Mouse (Mus musculus): ENCODE results near the gene Zbtb22. TPM values are rescaled to one million over a fixed set of nuclear protein-coding genes. Genes with fewer than 3 reads are reported as not detected.
"Not testable (repeated sequence)": the region's sequence is repeated elsewhere in the genome, so short reads cannot be mapped to it uniquely, and the experiment has no call there.

Zbtb22 gene
- polyA plus RNA-seq, 1 experiment = 26.3 TPM

- no peak overlapping the region for H3K27ac ChIP-seq (ENCODE audit: control insufficient read depth, insufficient read depth, low read depth, low read length, poor library complexity)
- WGBS = 61% methylated on average over 2 of the region's 2 CpGs
These were observed 24.3 kb upstream of the Zbtb22 start for GRCm38 (mm10) chr17:33891357-33891756.

GRCm38 (mm10) chr17:33891892-33892291 is 23.8 kb upstream of the Zbtb22 start:
- H3K4me1 ChIP-seq (ENCODE audit: control insufficient read depth, insufficient read depth, low read length); H3K27ac ChIP-seq (ENCODE audit: control insufficient read depth, insufficient read depth, low read depth, low read length, poor library complexity); H3K4me3 ChIP-seq (replicated peaks; ENCODE audit: control insufficient read depth, low read depth, low read length): not testable (repeated sequence)
- WGBS = 54% methylated on average over 6 of the region's 6 CpGs

More at GRCm38 (mm10) chr17:33891357-33891756, 24.3 kb upstream of the Zbtb22 start:
- Histone ChIP-seq H3K4me3 (replicated peaks; ENCODE audit: control insufficient read depth, low read depth, low read length) (no peak overlapping the region), H3K4me1 (ENCODE audit: control insufficient read depth, insufficient read depth, low read length) (no peaks in the 10 kb centered on the region; the same call in 1 of the 2 replicates)
- TF ChIP-seq POLR2A (IDR thresholded peaks at IDR 0.05; ENCODE audit: borderline replicate concordance, control insufficient read depth, low read depth, low read length) (no peak), CTCF (IDR thresholded peaks at IDR 0.05; ENCODE audit: control insufficient read depth, insufficient read depth, low read length) (no peak)

GRCm38 (mm10) chr17:33892429-33892828 is 23.3 kb upstream of the Zbtb22 start:
- TF ChIP-seq POLR2A (IDR thresholded peaks at IDR 0.05; ENCODE audit: borderline replicate concordance, control insufficient read depth, low read depth, low read length) = no peak
- TF ChIP-seq CTCF (IDR thresholded peaks at IDR 0.05; ENCODE audit: control insufficient read depth, insufficient read depth, low read length) = no peak
- Histone ChIP-seq H3K4me1 (ENCODE audit: control insufficient read depth, insufficient read depth, low read length) (no peaks in the 10 kb centered on the region; the same call in 1 of the 2 replicates), H3K4me3 (replicated peaks; ENCODE audit: control insufficient read depth, low read depth, low read length) (no peak overlapping the region), H3K27ac (ENCODE audit: control insufficient read depth, insufficient read depth, low read depth, low read length, poor library complexity) (no peak overlapping the region)
- 72% methylated on average over 7 of the region's 7 CpGs for WGBS

GRCm38 (mm10) chr17:33893011-33893410 is 22.7 kb upstream of the Zbtb22 start:
- not testable (repeated sequence) for H3K4me3 ChIP-seq (replicated peaks; ENCODE audit: control insufficient read depth, low read depth, low read length); H3K4me1 ChIP-seq (ENCODE audit: control insufficient read depth, insufficient read depth, low read length); H3K27ac ChIP-seq (ENCODE audit: control insufficient read depth, insufficient read depth, low read depth, low read length, poor library complexity)
- WGBS = 75% methylated on average over 4 of the region's 4 CpGs

GRCm38 (mm10) chr17:33897114-33897794 is 18.4 kb upstream of the Zbtb22 start:
- no peak overlapping the region for H3K27ac ChIP-seq (ENCODE audit: control insufficient read depth, insufficient read depth, low read depth, low read length, poor library complexity)
- no peak for TF ChIP-seq POLR2A (IDR thresholded peaks at IDR 0.05; ENCODE audit: borderline replicate concordance, control insufficient read depth, low read depth, low read length)
- peak; percentile 59 for TF ChIP-seq CTCF (IDR thresholded peaks at IDR 0.05; ENCODE audit: control insufficient read depth, insufficient read depth, low read length)
- H3K4me3 ChIP-seq (replicated peaks; ENCODE audit: control insufficient read depth, low read depth, low read length) = no peak overlapping the region
- 31% methylated on average over 6 of the region's 6 CpGs for WGBS
- peaks cover 6% of the 10 kb centered on the region for H3K4me1 ChIP-seq (ENCODE audit: control insufficient read depth, insufficient read depth, low read length)

GRCm38 (mm10) chr17:33898193-33898592 is 17.5 kb upstream of the Zbtb22 start:
- 61% methylated on average over 4 of the region's 4 CpGs for WGBS
- H3K4me3 ChIP-seq (replicated peaks; ENCODE audit: control insufficient read depth, low read depth, low read length); H3K27ac ChIP-seq (ENCODE audit: control insufficient read depth, insufficient read depth, low read depth, low read length, poor library complexity); H3K4me1 ChIP-seq (ENCODE audit: control insufficient read depth, insufficient read depth, low read length): not testable (repeated sequence)

GRCm38 (mm10) chr17:33899642-33900041 is 16.1 kb upstream of the Zbtb22 start:
- H3K4me1 ChIP-seq (ENCODE audit: control insufficient read depth, insufficient read depth, low read length) = peaks cover 6% of the 10 kb centered on the region
- no peak overlapping the region for H3K4me3 ChIP-seq (replicated peaks; ENCODE audit: control insufficient read depth, low read depth, low read length)
- peak overlapping the region; percentile 50 for H3K27ac ChIP-seq (ENCODE audit: control insufficient read depth, insufficient read depth, low read depth, low read length, poor library complexity)
- no peak for TF ChIP-seq POLR2A (IDR thresholded peaks at IDR 0.05; ENCODE audit: borderline replicate concordance, control insufficient read depth, low read depth, low read length)
- no peak for TF ChIP-seq CTCF (IDR thresholded peaks at IDR 0.05; ENCODE audit: control insufficient read depth, insufficient read depth, low read length)
- 23% methylated on average over 4 of the region's 4 CpGs for WGBS

GRCm38 (mm10) chr17:33900281-33900988 is 15.3 kb upstream of the Zbtb22 start:
- WGBS = 50% methylated on average over 7 of the region's 7 CpGs
- Histone ChIP-seq H3K27ac (ENCODE audit: control insufficient read depth, insufficient read depth, low read depth, low read length, poor library complexity) (peak overlapping the region; percentile 12; the same call in 1 of the 2 replicates), H3K4me3 (replicated peaks; ENCODE audit: control insufficient read depth, low read depth, low read length) (no peak overlapping the region), H3K4me1 (ENCODE audit: control insufficient read depth, insufficient read depth, low read length) (peaks cover 6% of the 10 kb centered on the region)
- no peak for TF ChIP-seq CTCF (IDR thresholded peaks at IDR 0.05; ENCODE audit: control insufficient read depth, insufficient read depth, low read length)
- no peak for TF ChIP-seq POLR2A (IDR thresholded peaks at IDR 0.05; ENCODE audit: borderline replicate concordance, control insufficient read depth, low read depth, low read length)

- Histone ChIP-seq H3K27ac (ENCODE audit: control insufficient read depth, insufficient read depth, low read depth, low read length, poor library complexity) (no peak overlapping the region), H3K4me3 (replicated peaks; ENCODE audit: control insufficient read depth, low read depth, low read length) (no peak overlapping the region), H3K4me1 (ENCODE audit: control insufficient read depth, insufficient read depth, low read length) (peaks cover 6% of the 10 kb centered on the region)
- no peak for TF ChIP-seq POLR2A (IDR thresholded peaks at IDR 0.05; ENCODE audit: borderline replicate concordance, control insufficient read depth, low read depth, low read length)
- no peak for TF ChIP-seq CTCF (IDR thresholded peaks at IDR 0.05; ENCODE audit: control insufficient read depth, insufficient read depth, low read length)
- WGBS = 73% methylated on average over 4 of the region's 4 CpGs
These were observed 14.8 kb upstream of the Zbtb22 start for GRCm38 (mm10) chr17:33900989-33901314.
